Mouse (Mus musculus): Measurements from ENCODE around the gene Cpne1.

Cpne1 gene

GRCm38 (mm10) chr2:156111358-156112079 is at the start of gene Cpne1, which contains the start of gene Rbm12:
Cpne1 (minus strand) TSS chr2:156111965.
Rbm12 (minus strand) TSS chr2:156111978.
- Histone ChIP-seq H3K4me1 (replicated peaks; ENCODE audit: low read depth, low read length) (peaks cover 36% of the 10 kb centered on the region), H3K4me3 (replicated peaks; ENCODE audit: low read length) (peak within 1 kb of the TSS; percentile 93), H3K9me3 (ENCODE audit: low read length) (no peaks in the 10 kb centered on the region), H3K36me3 (ENCODE audit: insufficient read depth, low read length) (peaks cover 10% of the 10 kb centered on the region; the same call in 1 of the 2 replicates), H3K27me3 (ENCODE audit: insufficient read depth, low read length) (no peaks in the 10 kb centered on the region)
- no peak for TF ChIP-seq POU5F1 (IDR thresholded peaks at IDR 0.05; ENCODE audit: borderline replicate concordance, low read length)
- TF ChIP-seq NANOG (IDR thresholded peaks at IDR 0.05; ENCODE audit: borderline replicate concordance, low read length): no peak
- no peak for TF ChIP-seq CTCF (conservative IDR thresholded peaks at IDR 0.05; ENCODE audit: low read length)

DNA sequence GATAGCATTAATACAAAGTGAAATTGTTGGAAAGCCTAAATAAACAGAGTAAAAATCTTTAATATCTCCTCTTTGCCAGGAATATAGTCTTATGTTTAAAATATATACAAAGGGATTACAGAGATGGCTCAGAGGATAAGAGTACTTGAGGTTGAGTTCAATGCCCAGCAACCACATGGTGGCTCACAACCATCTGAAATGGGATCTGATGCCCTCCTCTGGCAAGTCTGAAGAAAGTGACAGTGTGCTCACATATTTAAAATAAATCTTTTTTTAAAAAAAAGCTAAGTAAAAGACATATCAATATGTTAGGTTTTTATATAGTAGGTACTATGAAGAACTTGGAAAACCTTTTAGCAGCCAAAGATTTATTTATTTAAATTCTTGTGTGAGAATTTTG is 39.8 kb upstream of the Cpne1 start:
- Histone ChIP-seq H3K9me3 (ENCODE audit: low read length) (no peaks in the 10 kb centered on the region), H3K36me3 (ENCODE audit: insufficient read depth, low read length) (peaks cover 100% of the 10 kb centered on the region), H3K4me1 (replicated peaks; ENCODE audit: low read depth, low read length) (0 out of 2 replicates have a peak, but pooled peaks cover 3% of the 10 kb centered on the region), H3K4me3 (replicated peaks; ENCODE audit: low read length) (no peak overlapping the region), H3K27me3 (ENCODE audit: insufficient read depth, low read length) (no peaks in the 10 kb centered on the region)
- TF ChIP-seq CTCF (conservative IDR thresholded peaks at IDR 0.05; ENCODE audit: low read length) (no peak), POU5F1 (IDR thresholded peaks at IDR 0.05; ENCODE audit: borderline replicate concordance, low read length) (no peak), NANOG (IDR thresholded peaks at IDR 0.05; ENCODE audit: borderline replicate concordance, low read length) (no peak)

GRCm38 (mm10) chr2:156147316-156147915 is 35.7 kb upstream of the Cpne1 start:
- Histone ChIP-seq H3K36me3 (ENCODE audit: insufficient read depth, low read length) (peaks cover 68% of the 10 kb centered on the region), H3K4me1 (replicated peaks; ENCODE audit: low read depth, low read length) (peaks cover 16% of the 10 kb centered on the region), H3K9me3 (ENCODE audit: low read length) (no peaks in the 10 kb centered on the region), H3K4me3 (replicated peaks; ENCODE audit: low read length) (no peak overlapping the region), H3K27me3 (ENCODE audit: insufficient read depth, low read length) (no peaks in the 10 kb centered on the region)
- TF ChIP-seq POU5F1 (IDR thresholded peaks at IDR 0.05; ENCODE audit: borderline replicate concordance, low read length) (no peak), NANOG (IDR thresholded peaks at IDR 0.05; ENCODE audit: borderline replicate concordance, low read length) (no peak), CTCF (conservative IDR thresholded peaks at IDR 0.05; ENCODE audit: low read length) (no peak)

GRCm38 (mm10) chr2:156146272-156146989 is 34.7 kb upstream of the Cpne1 start:
- H3K4me3 ChIP-seq (replicated peaks; ENCODE audit: low read length): no peak overlapping the region
- H3K9me3 ChIP-seq (ENCODE audit: low read length): no peaks in the 10 kb centered on the region
- peaks cover 65% of the 10 kb centered on the region for H3K36me3 ChIP-seq (ENCODE audit: insufficient read depth, low read length)
- peaks cover 16% of the 10 kb centered on the region for H3K4me1 ChIP-seq (replicated peaks; ENCODE audit: low read depth, low read length)
- H3K27me3 ChIP-seq (ENCODE audit: insufficient read depth, low read length): no peaks in the 10 kb centered on the region
- TF ChIP-seq CTCF (conservative IDR thresholded peaks at IDR 0.05; ENCODE audit: low read length): no peak
- TF ChIP-seq NANOG (IDR thresholded peaks at IDR 0.05; ENCODE audit: borderline replicate concordance, low read length): no peak
- TF ChIP-seq POU5F1 (IDR thresholded peaks at IDR 0.05; ENCODE audit: borderline replicate concordance, low read length): no peak

GRCm38 (mm10) chr2:156145486-156146130 is 33.8 kb upstream of the Cpne1 start:
- peaks cover 16% of the 10 kb centered on the region for H3K4me1 ChIP-seq (replicated peaks; ENCODE audit: low read depth, low read length)
- peaks cover 61% of the 10 kb centered on the region for H3K36me3 ChIP-seq (ENCODE audit: insufficient read depth, low read length)
- peak overlapping the region; percentile 93; the same call in 1 of the 2 replicates for H3K4me3 ChIP-seq (replicated peaks; ENCODE audit: low read length)
- H3K27me3 ChIP-seq (ENCODE audit: insufficient read depth, low read length): no peaks in the 10 kb centered on the region
- TF ChIP-seq POU5F1 (IDR thresholded peaks at IDR 0.05; ENCODE audit: borderline replicate concordance, low read length): no peak
- TF ChIP-seq CTCF (conservative IDR thresholded peaks at IDR 0.05; ENCODE audit: low read length): no peak
- no peak for TF ChIP-seq NANOG (IDR thresholded peaks at IDR 0.05; ENCODE audit: borderline replicate concordance, low read length)
- H3K9me3 ChIP-seq (ENCODE audit: low read length): no peaks in the 10 kb centered on the region

DNA sequence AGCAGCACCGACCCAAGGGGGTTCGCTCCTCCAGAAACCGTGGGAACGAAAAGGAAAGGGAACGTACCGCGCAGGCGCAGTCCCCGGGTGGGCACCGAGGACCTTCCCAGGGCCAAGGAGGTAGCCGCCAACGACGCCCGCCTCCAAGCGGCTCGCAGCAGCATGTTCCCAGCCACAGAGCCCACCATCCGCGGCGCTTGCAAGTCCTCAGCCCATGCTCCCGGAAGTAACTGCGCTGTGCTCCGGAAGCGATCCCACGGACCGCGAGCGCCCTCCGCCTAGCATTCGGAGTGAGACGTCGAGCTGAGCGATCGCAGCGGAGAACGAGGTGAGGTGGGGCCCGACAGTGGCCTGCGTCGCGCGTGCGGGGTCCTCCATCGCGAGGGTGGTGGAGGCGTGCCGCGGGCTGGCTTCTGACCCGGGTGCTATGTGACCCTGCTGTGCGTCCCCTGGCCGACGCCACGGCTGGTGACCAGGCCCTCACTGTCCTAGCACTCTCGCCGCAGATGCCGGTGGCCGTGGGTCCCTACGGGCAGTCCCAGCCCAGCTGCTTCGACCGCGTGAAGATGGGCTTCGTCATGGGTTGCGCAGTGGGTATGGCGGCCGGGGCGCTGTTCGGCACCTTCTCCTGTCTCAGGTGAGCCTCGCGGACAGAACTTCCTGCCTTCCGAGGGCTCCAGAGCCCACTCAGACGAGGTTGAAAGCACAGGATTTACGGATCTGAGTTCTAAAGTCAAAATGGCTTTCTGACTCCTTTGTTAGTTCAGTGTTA is 32.4 kb upstream of the Cpne1 start, which contains the start of the genes Romo1 and Nfs1:
TSS of gene Romo1 (plus strand) at position 87 of the 772 bp plus-strand sequence.
TSS of gene Nfs1 (minus strand) at position 234 of the 772 bp plus-strand sequence.
- H3K9me3 ChIP-seq (ENCODE audit: low read length): no peaks in the 10 kb centered on the region
- TF ChIP-seq POU5F1 (IDR thresholded peaks at IDR 0.05; ENCODE audit: borderline replicate concordance, low read length): no peak
- no peak for TF ChIP-seq CTCF (conservative IDR thresholded peaks at IDR 0.05; ENCODE audit: low read length)
- no peak for TF ChIP-seq NANOG (IDR thresholded peaks at IDR 0.05; ENCODE audit: borderline replicate concordance, low read length)
- H3K4me1 ChIP-seq (replicated peaks; ENCODE audit: low read depth, low read length): peaks cover 16% of the 10 kb centered on the region
- H3K27me3 ChIP-seq (ENCODE audit: insufficient read depth, low read length): no peaks in the 10 kb centered on the region
- peak within 1 kb of the TSS; percentile 93 for H3K4me3 ChIP-seq (replicated peaks; ENCODE audit: low read length)
- peaks cover 61% of the 10 kb centered on the region for H3K36me3 ChIP-seq (ENCODE audit: insufficient read depth, low read length)

GRCm38 (mm10) chr2:156143367-156143766 is 31.6 kb upstream of the Cpne1 start:
- Histone ChIP-seq H3K9me3 (ENCODE audit: low read length) (no peaks in the 10 kb centered on the region), H3K27me3 (ENCODE audit: insufficient read depth, low read length) (no peaks in the 10 kb centered on the region), H3K4me3 (replicated peaks; ENCODE audit: low read length) (peak overlapping the region; percentile 93), H3K36me3 (ENCODE audit: insufficient read depth, low read length) (peaks cover 61% of the 10 kb centered on the region), H3K4me1 (replicated peaks; ENCODE audit: low read depth, low read length) (peaks cover 16% of the 10 kb centered on the region)
- TF ChIP-seq POU5F1 (IDR thresholded peaks at IDR 0.05; ENCODE audit: borderline replicate concordance, low read length) (no peak), CTCF (conservative IDR thresholded peaks at IDR 0.05; ENCODE audit: low read length) (no peak), NANOG (IDR thresholded peaks at IDR 0.05; ENCODE audit: borderline replicate concordance, low read length) (no peak)
